Mouse (Mus musculus) midbrain, embryonic 12.5 days (tissue): ENCODE measurements at regions not wholly inside any gene's neighbourhood (a gene's known extent, or its start where the extent isn't known, plus 50 kb on each side); places are given as distances from the start of the nearest gene placed in this dataset.

Experiments
- ATAC-seq: fragments of 200-750 bp; cut with Nextera tagmentation; 2 replicates; pipeline ENCODE4 v1.8.0; 2017; ENCODE audit warnings: low read depth, moderate TSS enrichment, moderate library complexity; ENCODE audit not compliant: low FRiP score
- H3K27ac ChIP-seq: fragments of 300-500 bp; sonication (generic); replicated peaks from 2 replicates; pipeline ENCODE4 v1.5.1; 2016; ENCODE audit warnings: mild to moderate bottlenecking
- H3K27me3 ChIP-seq: fragments of 300-500 bp; sonication (generic); 2 replicates; pipeline ENCODE4 v1.6.1; 2016; ENCODE audit warnings: mild to moderate bottlenecking
- H3K36me3 ChIP-seq: fragments of 300-500 bp; sonication (generic); 2 replicates; pipeline ENCODE4 v1.6.1; 2016
- H3K4me1 ChIP-seq: fragments of 300-500 bp; sonication (generic); 2 replicates; pipeline ENCODE4 v1.6.1; 2016
- H3K4me2 ChIP-seq: fragments of 300-500 bp; sonication (generic); replicated peaks from 2 replicates; pipeline ENCODE4 v1.6.1; 2016; ENCODE audit warnings: mild to moderate bottlenecking, moderate library complexity
- H3K4me3 ChIP-seq: fragments of 300-500 bp; sonication (generic); 2 replicates; pipeline ENCODE4 v1.5.1; 2016; ENCODE audit warnings: mild to moderate bottlenecking
- H3K9ac ChIP-seq: fragments of 300-500 bp; sonication (generic); replicated peaks from 2 replicates; pipeline ENCODE4 v1.6.1; 2016; ENCODE audit warnings: mild to moderate bottlenecking, moderate library complexity
- H3K9me3 ChIP-seq: fragments of 300-500 bp; sonication (generic); 2 replicates; pipeline ENCODE4 v1.6.1; 2016; ENCODE audit warnings: mild to moderate bottlenecking
- WGBS: fragments of 180-500 bp; shearing (Covaris S2); methylation state at CpG from one replicate; pipeline ENCODE4 v1.1.7; 2016; 5-methylcytosine and 5-hydroxymethylcytosine counted together

GRCm38 (mm10) chr4:48905196-48905867, 153.7 kb upstream of the Plppr1 start:
- no peak for ATAC-seq
- WGBS = 86% methylated on average over 9 of the region's 9 CpGs
- Histone ChIP-seq H3K4me1 (no peaks in the 10 kb centered on the region), H3K9ac (no peak overlapping the region), H3K9me3 (no peaks in the 10 kb centered on the region), H3K36me3 (no peaks in the 10 kb centered on the region), H3K27ac (no peak overlapping the region), H3K4me3 (no peak overlapping the region), H3K27me3 (no peaks in the 10 kb centered on the region), H3K4me2 (no peak overlapping the region)

- no peak overlapping the region for H3K4me2 ChIP-seq
- no peak for ATAC-seq
- H3K27ac ChIP-seq = no peak overlapping the region
- H3K36me3 ChIP-seq = no peaks in the 10 kb centered on the region
- no peaks in the 10 kb centered on the region for H3K4me1 ChIP-seq
- no peak overlapping the region for H3K4me3 ChIP-seq
- no peaks in the 10 kb centered on the region for H3K9me3 ChIP-seq
- peaks cover 5% of the 10 kb centered on the region; the same call in 1 of the 2 replicates for H3K27me3 ChIP-seq
- no peak overlapping the region for H3K9ac ChIP-seq
- WGBS = 81% methylated on average over 2 of the region's 2 CpGs
These were observed 149.9 kb upstream of the Plppr1 start for GRCm38 (mm10) chr4:48909161-48909560.

DNA sequence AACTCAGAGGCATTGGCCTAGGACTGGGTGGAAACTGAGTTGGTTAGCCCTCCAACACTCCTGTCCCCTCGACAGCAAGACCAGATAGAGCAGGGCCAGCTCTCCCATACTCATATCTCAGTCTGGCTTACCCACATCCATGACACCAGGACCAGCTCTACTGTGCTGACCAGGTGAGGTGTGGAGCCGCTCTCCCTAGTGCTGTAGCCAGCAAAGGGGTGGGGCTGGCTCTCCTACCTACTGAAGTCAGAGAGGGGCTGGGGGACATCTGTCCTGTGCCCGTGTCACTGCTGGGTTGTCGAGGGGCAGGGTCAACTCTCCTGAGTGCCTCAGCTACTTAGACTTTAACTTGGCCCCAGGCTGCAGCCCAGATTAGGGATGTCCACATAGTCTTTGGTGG, 145.8 kb upstream of the Plppr1 start:
- no peak for ATAC-seq
- WGBS = 83% methylated on average over 4 of the region's 4 CpGs

DNA sequence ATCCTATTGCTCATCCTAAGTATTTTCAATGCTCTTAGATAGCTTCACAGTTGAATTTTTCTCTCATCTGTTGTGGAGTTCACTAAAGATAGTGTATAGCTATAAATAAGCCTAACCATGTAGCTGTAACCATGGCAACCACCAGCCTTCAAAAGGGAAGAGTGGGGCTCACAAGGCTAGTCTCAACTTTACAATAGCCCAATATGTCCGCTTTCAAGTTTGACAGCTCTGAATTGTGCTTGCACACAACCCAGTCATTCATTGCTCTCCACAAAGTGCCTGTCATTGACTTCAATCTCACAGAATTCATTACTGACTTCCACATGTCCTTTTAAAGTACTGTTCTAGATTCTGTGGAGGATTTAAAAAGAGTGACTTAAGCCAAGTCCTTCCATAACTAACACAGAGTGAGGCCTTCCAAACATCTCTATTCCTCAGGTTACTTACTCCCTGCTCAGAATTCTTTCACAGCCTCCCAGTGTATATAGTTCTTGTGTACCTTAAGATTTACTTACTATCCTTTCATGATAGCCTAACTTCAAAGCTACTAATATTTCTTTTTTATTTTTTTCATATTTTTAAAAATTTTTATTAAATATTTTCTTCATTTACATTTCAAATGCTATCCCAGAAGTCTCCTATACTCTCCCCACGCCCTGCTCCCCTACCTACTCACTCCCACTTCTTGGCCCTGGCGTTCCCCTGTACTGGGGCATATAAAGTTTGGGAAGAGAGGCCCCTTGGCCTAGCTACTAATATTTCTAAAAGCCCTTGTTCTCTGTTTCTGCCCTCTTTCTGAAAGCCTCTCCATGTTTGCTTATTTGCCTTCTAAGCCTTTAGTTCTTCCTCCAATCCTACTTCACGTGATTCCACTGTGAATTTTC, 134.3 kb upstream of the Plppr1 start:
- ATAC-seq = peak; percentile 96
- no peak overlapping the region for H3K27ac ChIP-seq
- H3K9me3 ChIP-seq = no peaks in the 10 kb centered on the region
- WGBS = 59% methylated on average over 4 of the region's 4 CpGs
- H3K4me1 ChIP-seq = peaks cover 10% of the 10 kb centered on the region
- no peak overlapping the region for H3K4me3 ChIP-seq
- H3K36me3 ChIP-seq = no peaks in the 10 kb centered on the region
- H3K4me2 ChIP-seq = no peak overlapping the region
- peaks cover 25% of the 10 kb centered on the region for H3K27me3 ChIP-seq
- no peak overlapping the region for H3K9ac ChIP-seq

More for the DNA sequence above, 145.8 kb upstream of the Plppr1 start:
- H3K27me3 ChIP-seq = peaks cover 5% of the 10 kb centered on the region; the same call in 1 of the 2 replicates
- H3K4me1 ChIP-seq = no peaks in the 10 kb centered on the region
- no peak overlapping the region for H3K27ac ChIP-seq
- H3K4me3 ChIP-seq = no peak overlapping the region
- no peaks in the 10 kb centered on the region for H3K36me3 ChIP-seq
- no peak overlapping the region for H3K4me2 ChIP-seq
- H3K9me3 ChIP-seq = no peaks in the 10 kb centered on the region
- no peak overlapping the region for H3K9ac ChIP-seq

- H3K4me1 ChIP-seq = 0 out of 2 replicates have a peak, but pooled peaks cover 4% of the 10 kb centered on the region
- no peaks in the 10 kb centered on the region for H3K9me3 ChIP-seq
- no peak overlapping the region for H3K4me3 ChIP-seq
- no peak for ATAC-seq
- H3K36me3 ChIP-seq = no peaks in the 10 kb centered on the region
- H3K27me3 ChIP-seq = no peaks in the 10 kb centered on the region; the same call in 1 of the 2 replicates
- no peak overlapping the region for H3K9ac ChIP-seq
- no peak overlapping the region for H3K27ac ChIP-seq
- WGBS = 79% methylated on average over 1 of the region's 1 CpGs
- no peak overlapping the region for H3K4me2 ChIP-seq
These were observed 120.7 kb upstream of the Plppr1 start for GRCm38 (mm10) chr4:48938420-48938819.

DNA sequence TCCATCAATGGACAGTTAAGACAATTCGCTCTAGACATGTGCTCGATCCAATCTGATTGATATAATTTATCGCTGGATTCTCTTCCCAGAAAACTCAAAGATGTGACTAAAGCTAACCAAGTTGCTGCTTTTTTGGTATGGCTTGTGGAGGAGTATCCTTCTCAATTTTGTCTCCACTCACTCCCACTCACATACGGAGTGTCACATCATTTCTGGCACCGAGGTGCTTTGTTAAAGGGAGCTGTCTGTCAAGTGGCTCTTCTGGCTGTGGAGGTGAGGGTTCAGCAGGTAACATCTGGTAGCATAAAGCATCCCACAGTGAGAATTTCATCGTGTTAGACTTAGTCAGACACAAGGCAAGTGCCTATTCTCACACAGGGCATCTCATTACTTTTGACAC, 120.2 kb upstream of the Plppr1 start:
- Histone ChIP-seq H3K4me3 (no peak overlapping the region), H3K36me3 (no peaks in the 10 kb centered on the region), H3K4me1 (0 out of 2 replicates have a peak, but pooled peaks cover 4% of the 10 kb centered on the region), H3K27me3 (no peaks in the 10 kb centered on the region; the same call in 1 of the 2 replicates), H3K27ac (no peak overlapping the region), H3K4me2 (no peak overlapping the region), H3K9ac (no peak overlapping the region), H3K9me3 (no peaks in the 10 kb centered on the region)
- WGBS = 88% methylated on average over 6 of the region's 6 CpGs
- no peak for ATAC-seq

GRCm38 (mm10) chr4:48945266-48945818, 113.7 kb upstream of the Plppr1 start:
- H3K36me3 ChIP-seq = no peaks in the 10 kb centered on the region
- H3K4me2 ChIP-seq = no peak overlapping the region
- peak; percentile 41 for ATAC-seq
- H3K9me3 ChIP-seq = no peaks in the 10 kb centered on the region
- H3K27ac ChIP-seq = no peak overlapping the region
- 72% methylated on average over 2 of the region's 2 CpGs for WGBS
- H3K4me1 ChIP-seq = no peaks in the 10 kb centered on the region
- H3K27me3 ChIP-seq = no peaks in the 10 kb centered on the region
- H3K9ac ChIP-seq = no peak overlapping the region
- no peak overlapping the region for H3K4me3 ChIP-seq

- no peaks in the 10 kb centered on the region for H3K9me3 ChIP-seq
- no peak overlapping the region for H3K27ac ChIP-seq
- H3K9ac ChIP-seq = no peak overlapping the region
- WGBS = 81% methylated on average over 1 of the region's 1 CpGs
- ATAC-seq = no peak
- no peaks in the 10 kb centered on the region for H3K27me3 ChIP-seq
- H3K4me2 ChIP-seq = no peak overlapping the region
- H3K36me3 ChIP-seq = no peaks in the 10 kb centered on the region
- H3K4me3 ChIP-seq = no peak overlapping the region
- no peaks in the 10 kb centered on the region for H3K4me1 ChIP-seq
These were observed 106.1 kb upstream of the Plppr1 start for GRCm38 (mm10) chr4:48952965-48953364.

- H3K36me3 ChIP-seq = no peaks in the 10 kb centered on the region
- no peaks in the 10 kb centered on the region for H3K27me3 ChIP-seq
- no peak overlapping the region for H3K27ac ChIP-seq
- H3K4me3 ChIP-seq = no peak overlapping the region
- H3K9ac ChIP-seq = no peak overlapping the region
- no peaks in the 10 kb centered on the region for H3K9me3 ChIP-seq
- no peak overlapping the region for H3K4me2 ChIP-seq
- no peaks in the 10 kb centered on the region for H3K4me1 ChIP-seq
- no peak for ATAC-seq
- WGBS = over 99% methylated on average over 4 of the region's 4 CpGs
These were observed 83.3 kb upstream of the Plppr1 start for GRCm38 (mm10) chr4:48975810-48976209.

GRCm38 (mm10) chr4:48992021-48992420, 67.1 kb upstream of the Plppr1 start:
- H3K27me3 ChIP-seq = no peaks in the 10 kb centered on the region
- 85% methylated on average over 3 of the region's 3 CpGs for WGBS
- H3K4me1 ChIP-seq = no peaks in the 10 kb centered on the region
- no peak overlapping the region for H3K27ac ChIP-seq
- H3K4me3 ChIP-seq = no peak overlapping the region
- H3K4me2 ChIP-seq = no peak overlapping the region
- H3K9ac ChIP-seq = no peak overlapping the region
- no peaks in the 10 kb centered on the region for H3K9me3 ChIP-seq
- no peaks in the 10 kb centered on the region for H3K36me3 ChIP-seq
- no peak for ATAC-seq
